Mouse (Mus musculus): ENCODE measurements at regions not wholly inside any gene's neighbourhood (a gene's known extent, or its start where the extent isn't known, plus 50 kb on each side); places are given as distances from the start of the nearest gene placed in this dataset.

DNA sequence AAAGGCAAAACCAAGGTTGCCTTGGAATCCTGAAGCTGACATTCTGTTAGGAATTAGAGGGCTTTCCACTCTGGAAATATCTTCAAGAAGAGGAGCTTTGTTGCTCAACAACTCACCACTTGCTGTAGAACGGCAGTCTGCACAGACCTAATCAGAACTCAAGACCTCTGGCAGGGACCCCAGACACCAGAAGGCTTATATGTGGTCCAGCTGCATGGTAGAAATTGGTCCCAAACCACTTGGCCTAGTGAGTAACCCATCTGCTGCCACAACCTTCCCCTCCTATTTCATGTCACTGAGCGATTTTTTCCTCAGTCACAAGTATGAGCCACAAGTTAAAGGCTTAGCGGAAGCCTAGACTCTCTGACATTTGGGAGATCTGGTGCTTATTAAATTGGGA lies 105.2 kb upstream of the Adamts18 start:
- TF ChIP-seq CTCF (conservative IDR thresholded peaks at IDR 0.05; ENCODE audit: low read length) (no peak), POU5F1 (IDR thresholded peaks at IDR 0.05; ENCODE audit: borderline replicate concordance, low read length) (no peak), NANOG (IDR thresholded peaks at IDR 0.05; ENCODE audit: borderline replicate concordance, low read length) (no peak)
